Comparison of ENCODE assay signal across 20 mouse cellular contexts in genomic region chr14:72739484-72740208, GRCm38 (mm10). TPM values are rescaled to one million over a fixed set of nuclear protein-coding genes. Genes with fewer than 3 reads are reported as not detected.
A peak's percentile ranks its signal among the peaks of the same experiment; 100 is the strongest.
DNase-seq lines count a peak whose midpoint lies in the region; ATAC-seq and TF ChIP-seq lines count a peak whose summit lies in the region.
"Had no signal": no experiment of that assay in that cellular context is flagged by ENCODE, and none has a peak within 500 bp of the region (broad histone marks: within the 10 kb centered on the region; RNA-seq: fewer than 3 reads in every experiment).

No protein-coding gene starts in this region.

- WGBS in kidney, postnatal 0 days = 56% methylated on average over 8 of the region's 8 CpGs
- 59% methylated on average over 8 of the region's 8 CpGs for WGBS in lung, postnatal 0 days

- no peaks in the 10 kb centered on the region for H3K36me3 ChIP-seq in kidney, postnatal 0 days (ENCODE audit: insufficient read depth, low read length)
- H3K36me3 ChIP-seq in lung, postnatal 0 days (ENCODE audit: insufficient read depth, low read length) = no peaks in the 10 kb centered on the region
- H3K36me3 ChIP-seq: embryonic facial prominence, embryonic 15.5 days; forebrain, embryonic 15.5 days; heart, embryonic 10.5 days; hindbrain, embryonic 12.5 days had no signal

- H3K4me1 ChIP-seq in kidney, postnatal 0 days (replicated peaks; ENCODE audit: insufficient read depth, low read length) = no peaks in the 10 kb centered on the region
- peaks cover 3% of the 10 kb centered on the region; the same call in 1 of the 2 replicates for H3K4me1 ChIP-seq in lung, postnatal 0 days (ENCODE audit: insufficient read depth, low read depth, low read length)
- H3K4me1 ChIP-seq: embryonic facial prominence, embryonic 15.5 days; heart, embryonic 10.5 days; hindbrain, embryonic 12.5 days had no signal

- no peak for TF ChIP-seq CTCF in kidney, postnatal 0 days (IDR thresholded peaks at IDR 0.05; ENCODE audit: low read depth)
- no peak for TF ChIP-seq CTCF in lung, postnatal 0 days (IDR thresholded peaks at IDR 0.05)

- no peak for ATAC-seq in kidney, postnatal 0 days (replicated peaks; ENCODE audit: low FRiP score, low read depth)
- ATAC-seq in lung, postnatal 0 days = peak; percentile 72
- ATAC-seq: activated CD4-positive, CD25-positive, alpha-beta regulatory T cell, adult 4 months; forebrain, embryonic 15.5 days; hindbrain, embryonic 16.5 days; Patski had no signal

- H3K9ac ChIP-seq in kidney, postnatal 0 days (ENCODE audit: low read depth, low read length) = no peak overlapping the region
- H3K9ac ChIP-seq in lung, postnatal 0 days (replicated peaks; ENCODE audit: low read depth) = no peak overlapping the region
- H3K9ac ChIP-seq: embryonic facial prominence, embryonic 15.5 days; forebrain, embryonic 15.5 days; hindbrain, embryonic 12.5 days had no signal

- H3K4me3 ChIP-seq in kidney, postnatal 0 days (replicated peaks; ENCODE audit: low read depth, low read length) = no peak overlapping the region
- no peak overlapping the region for H3K4me3 ChIP-seq in lung, postnatal 0 days (ENCODE audit: low read depth, low read length)
- H3K4me3 ChIP-seq: embryonic facial prominence, embryonic 15.5 days; forebrain, embryonic 15.5 days; heart, embryonic 10.5 days; hindbrain, embryonic 12.5 days had no signal

- DNase-seq in kidney, postnatal 0 days (ENCODE audit: low spot score) = peak; percentile 47
- DNase-seq in kidney, adult 9 months = no peak
- DNase-seq in lung, postnatal 0 days (ENCODE audit: low spot score) = peak; percentile 79
- no peak for DNase-seq in lung, postnatal 36 days
- peak; percentile 58 for DNase-seq in Muller cell, postnatal 12 days (ENCODE audit: inconsistent ontology term)
- DNase-seq in gastrocnemius, postnatal 4 days (ENCODE audit: low spot score in 2 of 2) = no peak
- no peak for DNase-seq in right cerebral cortex, adult 2 months (ENCODE audit: low spot score in 2 of 2)
- DNase-seq: cerebellum, adult 18-20 months; cerebellum, adult 9-11 months; gastrocnemius, postnatal 36 days; heart, adult 18-20 months; heart, postnatal 10 days; heart, postnatal 4 days had no signal

- TF ChIP-seq EP300 in lung, postnatal 0 days (IDR thresholded peaks at IDR 0.05) = peak; percentile 45

- H3K27me3 ChIP-seq in kidney, postnatal 0 days (ENCODE audit: insufficient read depth, low read length) = no peaks in the 10 kb centered on the region
- H3K27me3 ChIP-seq in lung, postnatal 0 days (replicated peaks; ENCODE audit: insufficient read depth, low read length) = no peaks in the 10 kb centered on the region
- H3K27me3 ChIP-seq: embryonic facial prominence, embryonic 15.5 days; forebrain, embryonic 15.5 days; hindbrain, embryonic 12.5 days; Patski had no signal

- no peak overlapping the region for H3K4me2 ChIP-seq in kidney, postnatal 0 days (ENCODE audit: low read length)
- no peak overlapping the region for H3K4me2 ChIP-seq in lung, postnatal 0 days (replicated peaks; ENCODE audit: low read depth, low read length)
- H3K4me2 ChIP-seq: embryonic facial prominence, embryonic 15.5 days; forebrain, embryonic 15.5 days; hindbrain, embryonic 12.5 days had no signal

- no peaks in the 10 kb centered on the region for H3K9me3 ChIP-seq in kidney, postnatal 0 days (replicated peaks; ENCODE audit: low read length)
- no peaks in the 10 kb centered on the region for H3K9me3 ChIP-seq in lung, postnatal 0 days (ENCODE audit: low read length)
- H3K9me3 ChIP-seq: embryonic facial prominence, embryonic 15.5 days; forebrain, embryonic 15.5 days; heart, embryonic 10.5 days; hindbrain, embryonic 12.5 days had no signal

- no peak overlapping the region for H3K27ac ChIP-seq in kidney, postnatal 0 days
- H3K27ac ChIP-seq in lung, postnatal 0 days (ENCODE audit: low read length) = no peak overlapping the region
- H3K27ac ChIP-seq: embryonic facial prominence, embryonic 15.5 days; forebrain, embryonic 15.5 days; heart, embryonic 10.5 days; hindbrain, embryonic 12.5 days had no signal

RNA-seq across cellular contexts. Expression of gene Fndc3a, which starts 29.8 kb away (rescaled TPM):
- 33.1 and 36.6 TPM in 2 replicates for polyA plus RNA-seq in kidney, postnatal 0 days (2015; fragmentation: Nextera tagmentation; extraction: Ambion mirVana)
- 33.5 and 40.2 TPM in 2 replicates for polyA plus RNA-seq in lung, postnatal 0 days (2015; fragmentation: Nextera tagmentation; extraction: Ambion mirVana)
- total RNA-seq in gastrocnemius, postnatal 4 days (2021) = 10 to 100 TPM; 19.6 to 20.7 TPM

Comparison
In these comparisons a context has a peak if more than half of its experiments do, and no peak if none do; other contexts are left out.
1. DNase-seq: peak in kidney, postnatal 0 days (single experiment), lung, postnatal 0 days (single experiment) and Muller cell, postnatal 12 days (single experiment); none in kidney, adult 9 months (single experiment), lung, postnatal 36 days (single experiment), gastrocnemius, postnatal 4 days (0 of 2) and right cerebral cortex, adult 2 months (0 of 2).